Mouse (Mus musculus): ENCODE measurements around the gene 4931440F15Rik. TPM values are rescaled to one million over a fixed set of nuclear protein-coding genes. Genes with fewer than 3 reads are reported as not detected.
"Not testable (repeated sequence)": the region's sequence is repeated elsewhere in the genome, so short reads cannot be mapped to it uniquely, and the experiment has no call there.

The 4931440F15Rik gene
- 0.08 TPM in 2 replicates for polyA plus RNA-seq (2015; fragmentation: Nextera tagmentation; extraction: Ambion mirVana)

DNA sequence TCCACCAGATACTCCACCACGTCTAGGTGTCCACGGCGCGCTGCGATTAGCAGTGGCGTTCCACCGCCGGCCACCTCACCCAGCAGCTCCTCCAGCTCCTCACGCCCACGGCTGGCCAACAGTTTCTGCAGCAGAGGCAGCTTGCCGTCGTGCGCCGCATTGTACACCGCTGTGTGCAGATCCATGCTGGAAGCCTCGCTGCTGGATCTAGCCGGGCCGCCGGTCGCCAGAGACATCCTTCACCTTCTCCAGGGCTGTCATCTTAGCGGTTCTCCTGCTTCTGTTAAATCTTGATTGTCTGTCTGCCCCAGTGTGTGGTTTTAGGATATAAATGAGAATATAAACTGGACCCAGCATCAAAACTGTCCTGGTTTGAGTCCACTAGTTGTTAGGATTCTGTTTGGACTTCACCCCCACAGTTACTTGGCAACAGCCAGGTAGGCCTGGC lies at the start of gene 4931440F15Rik:
Gene 4931440F15Rik, minus strand, starts transcription at position 398 of the 448 bp plus-strand sequence.
- H3K4me1 ChIP-seq (replicated peaks; ENCODE audit: control insufficient read depth, insufficient read depth); H3K27me3 ChIP-seq (ENCODE audit: control insufficient read depth, insufficient read depth, low read length); H3K36me3 ChIP-seq (ENCODE audit: control insufficient read depth, insufficient read depth, low read length); H3K9ac ChIP-seq (ENCODE audit: low read length); DNase-seq (ENCODE audit: low spot score); H3K9me3 ChIP-seq (ENCODE audit: control insufficient read depth, low read length); H3K27ac ChIP-seq (replicated peaks): not testable (repeated sequence)
- H3K4me2 ChIP-seq (replicated peaks; ENCODE audit: low read depth), result peak within 1 kb of the TSS; percentile 45
- 24% methylated on average over 21 of the region's 21 CpGs for WGBS
- peak within 1 kb of the TSS; percentile 15; the same call in 1 of the 2 replicates for H3K4me3 ChIP-seq (ENCODE audit: low read depth, low read length)
- ATAC-seq (ENCODE audit: low FRiP score, low TSS enrichment), result peak; percentile 31; the same call in 1 of the 2 replicates

DNA sequence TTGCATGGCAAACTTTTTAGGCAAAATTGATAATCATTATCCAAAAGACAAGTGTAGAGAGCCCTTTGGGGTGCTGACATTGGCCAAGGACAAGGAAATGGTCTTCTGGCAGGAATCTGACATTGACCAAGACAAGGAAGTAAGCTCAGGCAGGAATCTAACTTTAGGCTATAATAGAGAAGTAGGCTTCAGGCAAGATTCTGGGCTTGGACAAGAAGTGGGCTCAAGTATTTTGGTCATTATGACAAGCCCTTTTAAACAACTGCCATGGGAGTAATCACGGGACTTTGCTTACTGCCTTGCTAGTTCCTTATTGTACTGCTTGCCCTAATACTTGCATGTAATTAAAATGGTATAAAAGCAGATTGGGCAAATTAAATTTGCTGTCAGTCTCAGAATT lies 49.3 kb upstream of the 4931440F15Rik start:
- WGBS, result 81% methylated on average over 1 of the region's 1 CpGs
- H3K36me3 ChIP-seq (ENCODE audit: control insufficient read depth, insufficient read depth, low read length); ATAC-seq (ENCODE audit: low FRiP score, low TSS enrichment); H3K4me1 ChIP-seq (replicated peaks; ENCODE audit: control insufficient read depth, insufficient read depth); DNase-seq (ENCODE audit: low spot score); H3K9me3 ChIP-seq (ENCODE audit: control insufficient read depth, low read length); H3K27me3 ChIP-seq (ENCODE audit: control insufficient read depth, insufficient read depth, low read length); H3K4me2 ChIP-seq (replicated peaks; ENCODE audit: low read depth); H3K27ac ChIP-seq (replicated peaks); H3K9ac ChIP-seq (ENCODE audit: low read length); H3K4me3 ChIP-seq (ENCODE audit: low read depth, low read length): not testable (repeated sequence)

DNA sequence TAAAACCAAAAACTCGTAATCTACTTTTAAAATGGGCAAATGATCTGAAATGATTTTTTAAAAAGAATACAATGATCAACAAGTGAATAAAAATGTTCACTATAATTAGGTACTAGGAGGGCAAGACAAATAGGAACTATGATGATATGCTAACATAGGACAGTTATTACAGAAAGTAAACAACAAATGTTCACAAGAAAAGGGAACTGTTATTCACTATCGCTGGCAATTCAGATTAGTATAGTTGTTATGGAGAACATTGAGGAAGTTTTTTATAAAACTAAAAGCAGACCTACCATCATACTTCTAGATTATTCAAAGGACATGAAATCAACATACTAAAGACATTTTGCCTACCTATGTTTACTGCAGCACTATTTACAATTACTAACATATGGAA lies 44.7 kb upstream of the 4931440F15Rik start:
- H3K9me3 ChIP-seq (ENCODE audit: control insufficient read depth, low read length), result no peaks in the 10 kb centered on the region
- no peak overlapping the region for H3K27ac ChIP-seq (replicated peaks)
- WGBS, result 89% methylated on average over 2 of the region's 2 CpGs
- ATAC-seq (ENCODE audit: low FRiP score, low TSS enrichment) (no peak), DNase-seq (ENCODE audit: low spot score) (no peak)
- no peak overlapping the region for H3K9ac ChIP-seq (ENCODE audit: low read length)
- no peak overlapping the region for H3K4me3 ChIP-seq (ENCODE audit: low read depth, low read length)
- H3K4me2 ChIP-seq (replicated peaks; ENCODE audit: low read depth), result no peak overlapping the region
- no peaks in the 10 kb centered on the region for H3K36me3 ChIP-seq (ENCODE audit: control insufficient read depth, insufficient read depth, low read length)
- no peaks in the 10 kb centered on the region for H3K27me3 ChIP-seq (ENCODE audit: control insufficient read depth, insufficient read depth, low read length)
- TF ChIP-seq CTCF (IDR thresholded peaks at IDR 0.05; ENCODE audit: low read depth), result no peak
- TF ChIP-seq EP300 (optimal IDR thresholded peaks at IDR 0.05), result no peak
- no peaks in the 10 kb centered on the region for H3K4me1 ChIP-seq (replicated peaks; ENCODE audit: control insufficient read depth, insufficient read depth)

DNA sequence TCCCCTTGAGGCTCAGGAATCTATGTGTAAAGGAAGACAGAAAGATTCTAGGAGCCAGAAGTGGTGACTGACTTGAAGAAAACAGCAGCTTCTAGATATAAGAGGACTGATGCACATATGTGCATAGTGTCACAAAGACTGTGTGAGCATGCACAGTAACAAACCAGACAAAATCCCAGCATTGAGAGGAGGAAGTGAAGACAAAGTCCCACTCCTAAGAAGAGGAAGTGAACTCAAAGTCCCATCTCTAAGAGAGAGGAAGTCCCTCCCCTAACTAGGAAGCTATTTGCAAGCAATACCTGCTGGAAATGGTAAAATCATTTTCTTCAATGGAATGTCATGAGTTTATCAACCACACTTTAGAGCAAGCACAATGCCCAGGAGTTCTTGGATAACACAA lies 38.8 kb upstream of the 4931440F15Rik start:
- DNase-seq (ENCODE audit: low spot score), result no peak
- Histone ChIP-seq H3K27ac (replicated peaks) (no peak overlapping the region), H3K9me3 (ENCODE audit: control insufficient read depth, low read length) (no peaks in the 10 kb centered on the region), H3K4me1 (replicated peaks; ENCODE audit: control insufficient read depth, insufficient read depth) (no peaks in the 10 kb centered on the region), H3K27me3 (ENCODE audit: control insufficient read depth, insufficient read depth, low read length) (no peaks in the 10 kb centered on the region), H3K36me3 (ENCODE audit: control insufficient read depth, insufficient read depth, low read length) (no peaks in the 10 kb centered on the region), H3K9ac (ENCODE audit: low read length) (no peak overlapping the region), H3K4me2 (replicated peaks; ENCODE audit: low read depth) (no peak overlapping the region), H3K4me3 (ENCODE audit: low read depth, low read length) (no peak overlapping the region)
- ATAC-seq (ENCODE audit: low FRiP score, low TSS enrichment), result no peak
- TF ChIP-seq CTCF (IDR thresholded peaks at IDR 0.05; ENCODE audit: low read depth) (no peak), EP300 (optimal IDR thresholded peaks at IDR 0.05) (no peak)

DNA sequence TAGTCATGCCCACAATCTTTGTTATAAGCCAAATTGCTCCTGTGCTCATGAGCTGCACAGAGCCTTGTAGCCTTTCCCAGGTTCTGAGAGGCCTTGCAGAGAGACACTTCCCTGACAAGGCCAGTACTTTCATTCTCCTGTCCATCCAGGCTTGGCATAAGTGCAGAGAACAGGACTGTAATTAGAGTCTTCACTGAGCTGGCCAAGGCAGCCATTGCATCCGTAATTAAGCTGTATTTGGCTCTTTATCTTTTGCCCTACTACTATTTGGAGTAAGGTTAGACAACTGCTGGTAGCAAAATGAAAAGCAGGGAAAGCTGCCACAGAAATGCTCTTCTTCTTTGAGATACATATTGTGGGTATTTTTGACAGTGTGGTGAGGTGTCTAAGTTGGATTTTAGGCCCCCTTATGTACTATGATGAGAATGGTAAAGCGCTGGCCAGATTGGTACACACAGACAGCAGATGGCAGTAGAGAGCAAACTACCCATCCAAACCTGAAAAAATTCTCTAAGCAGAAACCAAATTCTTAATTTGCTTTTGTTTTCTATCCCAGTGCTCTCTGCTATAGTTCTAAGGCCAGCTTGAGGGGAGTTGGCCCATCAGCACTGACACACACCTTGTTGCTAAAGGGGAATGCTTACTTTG lies 36.4 kb upstream of the 4931440F15Rik start:
- no peaks in the 10 kb centered on the region for H3K36me3 ChIP-seq (ENCODE audit: control insufficient read depth, insufficient read depth, low read length)
- WGBS, result 47% methylated on average over 2 of the region's 2 CpGs
- H3K27ac ChIP-seq (replicated peaks), result no peak overlapping the region
- H3K4me3 ChIP-seq (ENCODE audit: low read depth, low read length), result no peak overlapping the region
- DNase-seq (ENCODE audit: low spot score) (peak; percentile 18), ATAC-seq (ENCODE audit: low FRiP score, low TSS enrichment) (no peak)
- no peaks in the 10 kb centered on the region for H3K4me1 ChIP-seq (replicated peaks; ENCODE audit: control insufficient read depth, insufficient read depth)
- H3K27me3 ChIP-seq (ENCODE audit: control insufficient read depth, insufficient read depth, low read length), result no peaks in the 10 kb centered on the region
- peak; percentile 75 for TF ChIP-seq CTCF (IDR thresholded peaks at IDR 0.05; ENCODE audit: low read depth)
- TF ChIP-seq EP300 (optimal IDR thresholded peaks at IDR 0.05), result no peak
- no peak overlapping the region for H3K9ac ChIP-seq (ENCODE audit: low read length)
- no peaks in the 10 kb centered on the region for H3K9me3 ChIP-seq (ENCODE audit: control insufficient read depth, low read length)
- no peak overlapping the region for H3K4me2 ChIP-seq (replicated peaks; ENCODE audit: low read depth)

DNA sequence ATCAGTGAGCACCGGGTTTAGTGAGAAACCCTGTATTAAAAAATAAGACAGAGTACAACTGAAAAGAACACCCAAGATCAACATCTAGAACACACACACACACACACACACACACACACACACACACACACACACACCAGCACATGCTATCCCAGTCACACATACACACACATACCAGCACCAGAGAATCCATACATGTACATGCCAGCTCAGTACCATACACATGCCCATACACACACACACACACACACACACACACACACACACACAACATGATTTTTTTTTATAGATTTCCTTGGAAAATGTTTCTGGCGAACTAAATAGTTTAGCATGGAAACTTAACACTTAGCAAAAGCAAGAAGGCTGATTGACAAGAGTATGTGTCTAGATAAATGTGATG lies 35.6 kb upstream of the 4931440F15Rik start:
- Histone ChIP-seq H3K9ac (ENCODE audit: low read length) (no peak overlapping the region), H3K27ac (replicated peaks) (no peak overlapping the region), H3K9me3 (ENCODE audit: control insufficient read depth, low read length) (no peaks in the 10 kb centered on the region), H3K4me2 (replicated peaks; ENCODE audit: low read depth) (no peak overlapping the region), H3K4me1 (replicated peaks; ENCODE audit: control insufficient read depth, insufficient read depth) (no peaks in the 10 kb centered on the region), H3K4me3 (ENCODE audit: low read depth, low read length) (no peak overlapping the region), H3K27me3 (ENCODE audit: control insufficient read depth, insufficient read depth, low read length) (no peaks in the 10 kb centered on the region), H3K36me3 (ENCODE audit: control insufficient read depth, insufficient read depth, low read length) (no peaks in the 10 kb centered on the region)
- no peak for TF ChIP-seq EP300 (optimal IDR thresholded peaks at IDR 0.05)
- no peak for TF ChIP-seq CTCF (IDR thresholded peaks at IDR 0.05; ENCODE audit: low read depth)
- whole genome bisulfite sequencing, result 79% methylated on average over 2 of the region's 2 CpGs
- DNase-seq (ENCODE audit: low spot score) (no peak), ATAC-seq (ENCODE audit: low FRiP score, low TSS enrichment) (no peak)

All from stomach, postnatal 0 days (tissue).